Mouse (Mus musculus): ENCODE measurements around the gene Ppm1l.

The Ppm1l gene

GRCm38 (mm10) chr3:69440761-69441160 lies 124.1 kb downstream of the Ppm1l start:
- DNase-seq (ENCODE audit: low spot score), result no peak

DNA sequence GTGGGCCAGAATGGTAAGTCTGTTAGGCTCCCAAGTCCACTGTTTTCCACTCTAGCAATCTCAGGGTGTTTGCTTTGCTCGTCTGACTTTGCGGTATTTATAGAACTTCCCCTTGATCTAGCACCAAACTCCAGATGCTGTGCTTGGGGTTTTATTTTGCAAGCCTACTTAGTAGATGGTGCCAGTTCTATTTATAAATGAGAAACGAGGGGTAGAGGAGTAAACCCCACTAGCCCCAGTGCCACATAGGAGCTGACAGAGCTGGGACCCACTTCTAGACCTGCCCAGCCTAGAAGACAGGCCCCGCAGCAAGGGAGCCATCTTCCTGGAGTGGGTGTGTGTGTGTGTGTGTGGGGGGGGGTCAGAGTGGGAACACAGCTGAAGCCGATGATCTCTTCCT lies 130.3 kb downstream of the Ppm1l start:
- no peak for DNase-seq (ENCODE audit: low spot score)

GRCm38 (mm10) chr3:69449041-69449440 lies 132.4 kb downstream of the Ppm1l start:
- DNase-seq (ENCODE audit: low spot score), result no peak

DNA sequence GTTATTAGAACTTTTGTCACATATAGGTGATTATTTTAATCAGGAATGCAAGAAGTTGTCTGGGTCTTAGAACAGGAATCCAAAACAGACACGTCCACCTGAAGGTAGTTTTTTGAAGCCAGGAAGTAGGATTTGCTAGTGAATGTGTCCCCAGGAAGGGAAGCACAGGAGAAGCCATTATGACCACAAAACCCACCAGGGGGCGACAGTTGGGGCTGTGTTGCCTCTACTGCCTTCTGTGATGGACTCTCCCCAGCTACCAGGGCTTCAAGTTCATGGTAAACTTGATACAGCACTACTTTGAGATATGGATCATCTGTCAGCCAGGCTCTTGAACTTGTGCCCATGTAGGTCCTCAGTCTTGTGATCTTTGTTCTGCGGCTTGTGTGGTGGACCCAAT lies 137.7 kb downstream of the Ppm1l start:
- no peak for DNase-seq (ENCODE audit: low spot score)

DNA sequence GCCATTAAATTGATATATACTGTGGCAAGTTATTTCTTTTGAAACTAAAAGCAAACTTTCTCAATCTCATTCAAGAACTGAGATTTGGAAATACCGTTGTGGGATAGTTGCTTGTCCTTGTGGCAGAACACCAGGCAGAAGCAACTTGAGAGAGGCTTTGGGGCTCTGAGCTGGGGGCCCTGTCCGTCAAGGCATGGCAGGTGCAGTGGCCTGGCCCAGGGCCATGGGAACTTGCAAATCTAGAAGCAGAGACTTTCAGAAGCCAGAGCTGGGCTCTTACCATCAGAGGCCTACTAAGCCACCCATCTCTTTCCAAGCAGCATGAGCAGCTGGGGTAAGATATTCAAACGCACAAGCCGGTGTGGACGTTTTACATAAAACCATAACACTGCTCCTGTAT lies 139.4 kb downstream of the Ppm1l start:
- DNase-seq (ENCODE audit: low spot score), result no peak

DNA sequence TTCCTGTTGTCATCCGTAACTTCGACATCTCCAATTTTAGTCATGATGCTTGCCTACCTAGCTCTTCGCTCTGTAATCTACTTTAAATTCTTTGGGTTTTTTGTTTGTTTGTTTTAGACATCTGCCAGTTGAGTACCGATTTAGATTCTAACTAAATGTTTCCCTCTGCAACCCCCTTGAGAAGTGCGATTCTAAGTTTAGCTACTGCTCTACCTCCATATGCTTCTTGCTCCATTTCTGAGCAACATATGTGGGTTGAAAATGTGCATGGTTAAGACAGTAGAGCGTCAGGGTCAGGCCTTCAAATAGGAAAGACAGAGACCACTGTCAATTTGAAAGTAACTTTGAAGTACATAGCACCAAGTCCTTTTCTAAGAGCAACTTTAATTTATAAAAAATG lies 142.1 kb downstream of the Ppm1l start:
- DNase-seq (ENCODE audit: low spot score), result no peak

GRCm38 (mm10) chr3:69461956-69462355 lies 145.3 kb downstream of the Ppm1l start:
- peak; percentile 4 for DNase-seq (ENCODE audit: low spot score)

DNA sequence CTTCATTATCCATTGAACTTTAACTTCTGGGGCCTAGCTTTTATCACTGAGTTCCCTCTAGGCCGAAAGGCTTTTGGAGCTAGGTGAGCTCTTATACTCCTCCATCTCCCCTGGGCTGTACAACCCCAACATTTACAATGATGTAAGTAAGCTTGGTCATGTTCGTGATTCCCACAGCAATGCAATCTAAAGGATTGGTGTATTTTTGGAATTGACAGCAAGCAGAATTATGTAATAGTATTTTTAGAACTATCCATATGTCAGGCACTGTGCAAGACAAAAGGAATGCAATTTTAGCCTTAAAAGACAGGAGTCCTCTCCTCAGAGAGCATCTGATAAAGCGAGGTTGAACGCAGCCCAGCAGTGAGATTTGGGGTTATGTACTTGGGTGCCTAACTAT lies 149.1 kb downstream of the Ppm1l start:
- DNase-seq (ENCODE audit: low spot score), result no peak

DNA sequence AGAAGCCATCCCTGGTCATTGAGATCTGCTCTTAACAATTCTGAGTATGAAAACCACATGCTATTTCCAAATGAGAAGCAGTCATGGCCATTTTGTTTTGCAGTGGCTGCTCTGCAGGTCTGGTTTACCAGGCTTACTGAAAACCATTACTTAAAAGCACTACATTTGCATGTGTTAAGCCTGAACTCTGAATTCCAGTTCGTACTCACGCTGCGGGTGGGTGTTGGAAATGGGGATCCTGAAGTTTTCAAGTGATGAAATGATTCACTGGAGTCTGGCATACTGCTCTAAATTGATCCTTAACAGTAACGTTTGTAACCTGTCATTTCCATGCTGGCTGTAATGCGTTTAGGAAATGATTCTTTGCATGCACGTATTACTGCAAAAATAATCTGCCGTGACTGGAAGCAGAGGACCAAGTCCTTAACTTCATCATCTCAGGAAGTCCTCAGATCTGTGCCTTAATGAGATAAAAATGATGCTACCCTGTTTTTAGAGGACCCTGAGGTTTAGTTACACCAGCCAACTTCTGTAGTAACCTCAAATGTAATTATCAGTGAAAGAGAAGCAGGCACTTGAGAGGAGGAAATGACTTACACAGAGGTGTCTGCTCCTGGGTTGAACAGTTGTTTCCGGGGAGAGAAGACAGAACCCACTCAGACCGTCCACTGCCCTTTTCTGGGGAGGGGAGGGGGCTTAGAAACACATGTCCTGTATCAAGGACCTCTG lies 151.8 kb downstream of the Ppm1l start:
- no peak for DNase-seq (ENCODE audit: low spot score)

DNA sequence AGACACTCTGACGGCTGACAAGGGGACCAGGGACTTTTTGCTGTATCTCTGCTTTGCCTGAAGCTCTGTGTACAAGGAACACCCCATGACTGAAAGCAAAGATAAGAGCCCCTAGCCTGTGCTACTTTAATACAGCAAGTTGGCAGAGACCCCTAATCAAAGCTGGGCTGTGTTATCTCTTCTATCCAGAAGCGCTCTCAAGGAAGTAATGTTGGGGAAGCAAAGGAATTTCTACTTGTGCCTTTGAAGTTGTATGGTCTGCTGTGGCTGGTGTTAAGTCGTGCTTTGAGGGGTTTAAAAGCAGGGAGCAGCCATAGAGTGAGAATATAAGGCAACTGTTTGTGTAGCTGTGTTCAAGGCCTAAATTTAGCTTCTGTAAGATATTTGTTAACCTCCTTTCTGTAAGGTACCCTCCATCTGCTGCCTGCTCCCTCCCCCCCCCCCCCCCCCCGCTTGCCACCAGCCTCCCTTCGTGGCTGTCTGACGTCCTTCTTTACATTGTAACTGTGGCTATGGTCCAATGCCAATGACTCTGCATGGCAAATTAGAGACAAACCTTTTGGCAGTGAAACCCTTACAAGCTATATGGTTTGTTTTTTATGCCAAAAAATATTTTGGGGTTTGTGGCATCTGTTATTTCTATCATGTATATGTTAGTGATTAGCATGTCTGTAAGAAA lies 152.9 kb downstream of the Ppm1l start:
- DNase-seq (ENCODE audit: low spot score), result no peak

DNA sequence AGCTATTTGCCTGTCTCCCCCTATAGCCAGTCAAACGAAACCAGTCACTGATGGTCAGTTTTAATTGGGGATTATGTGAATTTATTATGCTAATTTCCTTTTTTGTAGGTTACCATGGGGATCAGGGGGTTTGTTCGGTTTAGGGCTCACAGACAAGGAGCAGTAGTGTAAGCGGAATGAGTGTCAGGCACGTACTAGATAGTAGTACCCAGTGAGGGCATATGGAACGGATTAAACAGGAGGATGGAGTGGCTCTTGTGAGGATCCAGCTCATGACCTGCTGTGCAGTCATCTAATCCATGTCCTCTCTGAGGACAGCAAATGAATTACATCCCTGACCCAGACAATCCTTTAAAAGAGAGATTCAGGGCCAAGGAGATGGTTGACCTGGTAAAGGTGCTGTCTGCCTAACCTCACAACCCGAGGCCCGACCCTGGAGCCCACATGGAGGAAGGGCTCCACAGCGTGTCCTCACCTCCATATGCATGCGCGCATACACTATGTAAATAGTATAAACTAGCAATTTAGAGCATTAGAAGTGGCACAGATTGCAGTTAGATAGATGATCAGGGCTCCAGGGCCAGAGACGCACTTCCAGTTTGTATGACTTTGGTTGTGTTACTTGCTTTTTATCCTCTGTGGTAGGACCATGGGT lies 153.6 kb downstream of the Ppm1l start:
- DNase-seq (ENCODE audit: low spot score), result no peak

DNA sequence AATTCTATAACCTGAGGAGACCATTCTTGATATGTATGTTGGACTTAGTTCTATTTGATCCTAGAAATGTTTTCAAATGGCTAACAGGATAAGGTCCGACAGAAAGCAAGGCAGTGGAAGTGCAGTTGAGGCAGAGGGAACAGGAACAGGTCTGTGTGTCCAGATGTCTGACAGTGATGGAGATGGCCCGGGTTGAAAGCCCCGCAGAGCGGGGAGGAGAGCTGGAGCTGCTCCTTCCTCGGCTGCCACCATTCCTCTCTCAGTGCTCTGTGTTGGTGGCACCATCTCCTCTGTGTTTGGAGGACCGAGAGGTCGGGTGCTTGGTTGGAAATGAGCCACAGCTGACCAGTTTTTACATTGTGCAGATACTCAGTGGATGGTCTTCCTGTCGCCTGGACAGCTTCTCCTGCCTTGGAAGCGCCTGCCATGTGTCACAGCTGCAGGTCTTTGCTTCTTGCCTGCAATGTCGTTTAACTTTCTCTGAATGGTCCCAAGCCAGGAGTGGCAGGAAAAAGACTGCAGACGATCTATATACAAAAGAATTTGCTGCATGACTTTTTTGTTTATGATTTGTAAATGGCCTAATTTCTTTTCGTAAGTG lies 159.3 kb downstream of the Ppm1l start:
- no peak for DNase-seq (ENCODE audit: low spot score)

GRCm38 (mm10) chr3:69479937-69480336 lies 163.3 kb downstream of the Ppm1l start:
- DNase-seq (ENCODE audit: low spot score), result peak; percentile 14

DNA sequence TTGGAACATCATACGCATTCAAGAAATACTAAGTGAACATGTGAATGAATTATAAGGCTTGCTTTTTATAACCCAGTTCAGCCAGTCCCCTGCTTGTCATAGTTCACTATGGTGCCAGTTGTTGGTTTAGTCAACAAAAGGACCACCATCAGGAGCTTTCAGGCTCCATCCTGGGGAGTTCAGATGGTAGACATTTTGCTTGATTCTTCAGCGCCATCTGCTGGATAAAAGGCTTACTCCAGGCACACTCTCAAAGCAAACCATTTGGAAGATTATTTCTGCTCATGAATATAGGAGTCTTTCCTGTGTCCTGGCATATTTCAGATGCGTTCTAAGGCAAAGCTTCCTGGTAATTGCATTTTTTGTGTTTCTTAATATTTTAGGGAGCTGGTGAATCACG lies 165.2 kb downstream of the Ppm1l start:
- peak; percentile 67 for DNase-seq (ENCODE audit: low spot score)

- no peak for DNase-seq (ENCODE audit: low spot score)
These were observed 167.4 kb downstream of the Ppm1l start for GRCm38 (mm10) chr3:69484006-69484574.

DNA sequence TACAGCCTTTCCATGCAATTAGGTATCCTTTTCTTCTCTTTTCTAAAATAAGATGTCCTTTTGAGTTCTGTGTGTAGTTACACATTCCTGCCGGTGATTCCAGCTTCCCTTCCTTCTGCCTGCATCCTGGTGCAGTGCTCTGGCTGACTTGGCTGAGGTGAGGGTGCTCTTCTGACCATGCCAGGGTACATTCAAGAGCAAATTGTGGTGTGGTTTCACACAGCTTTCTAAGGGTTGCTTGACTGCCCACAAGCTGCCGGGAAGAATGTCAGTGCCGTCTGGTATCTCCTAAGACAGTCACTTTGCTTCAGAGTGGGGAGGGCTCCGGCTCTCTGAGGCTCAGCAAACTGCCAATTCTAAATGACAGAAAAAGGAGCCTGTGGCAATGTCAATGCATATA lies 167.9 kb downstream of the Ppm1l start:
- no peak for DNase-seq (ENCODE audit: low spot score)

- DNase-seq (ENCODE audit: low spot score), result no peak
These were observed 168.7 kb downstream of the Ppm1l start for GRCm38 (mm10) chr3:69485347-69485746.

GRCm38 (mm10) chr3:69485756-69486155 lies 169.1 kb downstream of the Ppm1l start:
- DNase-seq (ENCODE audit: low spot score), result no peak

DNA sequence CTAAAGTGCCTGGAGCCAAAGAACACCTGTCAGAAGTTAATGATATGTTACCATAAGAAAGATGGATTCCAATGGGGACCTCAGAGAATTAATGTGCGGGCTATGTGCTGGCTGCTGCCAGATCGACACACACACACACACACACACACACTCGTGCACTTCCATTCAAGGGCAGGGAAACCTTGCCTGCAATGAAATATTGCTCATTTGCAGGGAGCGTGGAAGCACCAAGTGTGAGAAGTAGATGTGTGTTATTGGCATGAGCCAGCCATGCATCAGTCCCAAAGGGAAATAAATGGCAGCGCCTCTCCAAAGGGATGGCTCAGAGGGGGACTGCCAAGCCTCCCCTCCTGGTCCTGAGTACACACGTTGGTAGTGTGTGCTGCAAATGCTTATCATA lies 170.8 kb downstream of the Ppm1l start:
- DNase-seq (ENCODE audit: low spot score), result no peak

- no peak for DNase-seq (ENCODE audit: low spot score)
These were observed 173.0 kb downstream of the Ppm1l start for GRCm38 (mm10) chr3:69489669-69490068.

DNA sequence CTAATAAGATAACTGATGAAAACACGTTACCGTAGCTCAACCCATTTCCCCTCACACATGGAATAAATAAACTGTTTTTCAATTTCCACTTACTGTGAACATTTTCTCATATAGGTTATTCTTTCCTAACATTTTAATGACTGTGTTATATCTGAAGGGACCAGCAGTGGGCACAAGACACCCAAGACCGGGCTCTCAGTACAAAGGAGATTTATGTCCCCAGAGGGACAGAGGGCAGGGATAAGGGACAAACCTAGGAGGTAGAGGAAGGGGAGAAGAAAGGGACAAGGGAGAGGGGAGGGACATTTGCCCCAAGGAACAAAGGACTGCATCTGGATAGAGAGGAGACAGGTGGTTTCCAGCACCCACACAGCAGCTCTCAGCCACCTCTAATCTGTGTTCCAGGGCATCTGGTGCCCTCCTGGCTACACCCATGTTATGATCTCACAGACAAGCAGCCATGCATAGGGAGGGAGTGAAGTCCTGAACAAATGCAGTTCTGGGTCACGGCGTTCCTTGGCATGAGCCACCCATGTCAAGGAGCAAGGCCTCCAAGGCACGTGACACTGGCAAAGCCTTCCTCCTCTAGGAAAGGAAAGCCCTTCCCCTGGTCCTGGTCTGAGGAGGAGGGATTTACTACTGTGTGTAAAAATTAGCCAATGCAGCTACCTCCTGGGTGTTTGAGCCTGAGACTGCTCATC lies 174.5 kb downstream of the Ppm1l start:
- no peak for DNase-seq (ENCODE audit: low spot score)

Measured in lung, postnatal 25 days (tissue).